Mouse (Mus musculus) thymus, postnatal 10 days (tissue): Measurements from ENCODE around the gene Gm37240.

Experiments
- DNase-seq, 2 experiments: peaks; one replicate each; pipeline ENCODE4 v3.0.0; 2021; ENCODE audit warnings: low spot score in 2 of 2

Gm37240 gene

DNA sequence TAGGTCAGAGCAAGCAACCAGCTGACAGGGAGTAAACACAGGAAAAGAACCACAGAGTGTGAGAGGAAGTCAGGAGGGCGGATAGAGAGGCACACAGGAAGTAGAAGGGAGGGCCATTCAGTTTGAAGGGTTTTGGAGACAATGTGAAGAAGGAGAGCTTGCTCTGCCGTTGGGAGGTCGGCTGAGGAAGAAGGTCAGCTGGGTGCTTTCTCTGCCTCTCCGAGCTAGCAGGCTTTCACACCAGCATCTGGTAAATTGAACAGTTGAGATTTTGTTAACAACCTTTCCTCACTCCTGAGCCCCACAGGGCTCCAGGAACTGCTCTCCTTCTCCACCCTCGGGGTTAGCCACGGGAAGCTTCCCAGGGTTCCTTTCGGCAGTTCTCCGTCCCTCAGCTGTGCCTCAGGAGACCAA is 692.2 kb downstream of the Gm37240 start:
- peak; percentile 52 to 59 for DNase-seq

DNA sequence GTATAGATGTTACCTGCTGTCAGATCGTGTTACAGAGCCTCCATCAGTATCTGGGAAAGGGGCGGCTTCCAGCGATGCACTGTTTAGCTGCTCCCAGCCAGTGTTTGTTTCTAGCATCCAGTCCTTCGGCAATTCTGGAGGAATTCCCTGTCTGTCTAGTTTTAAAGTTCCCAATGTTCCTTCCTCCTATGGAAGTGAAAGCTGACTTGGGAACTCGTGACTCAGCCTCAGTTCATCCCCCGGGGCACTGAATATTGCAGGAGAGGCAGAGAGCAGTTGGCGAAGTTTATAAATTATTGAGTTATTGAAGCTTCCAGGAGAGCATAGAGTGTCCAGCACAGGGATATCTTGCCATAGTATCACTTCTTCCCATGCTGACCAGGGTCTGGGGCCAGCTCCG is 697.5 kb downstream of the Gm37240 start:
- DNase-seq = no peak

DNA sequence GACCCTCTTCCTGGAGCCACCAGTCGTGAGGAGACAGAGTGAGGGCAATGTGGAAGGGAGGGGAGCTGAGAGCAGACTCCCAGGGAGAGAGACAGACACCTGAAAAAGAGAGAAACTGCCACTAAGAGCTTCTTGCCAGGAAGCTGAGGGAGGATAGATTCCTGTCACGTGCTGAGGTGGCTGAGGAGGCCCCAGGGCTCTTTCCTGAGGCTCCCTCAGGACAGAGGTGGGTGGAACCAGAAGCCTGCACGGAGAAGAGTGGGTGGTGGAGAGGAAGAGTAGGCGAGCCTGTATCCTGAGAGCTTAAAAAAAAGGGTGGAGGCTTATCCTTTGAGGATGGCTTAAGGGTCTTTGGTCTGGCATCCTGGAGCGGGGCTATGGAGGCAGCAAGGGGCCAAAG is 699.0 kb downstream of the Gm37240 start:
- DNase-seq = no peak

DNA sequence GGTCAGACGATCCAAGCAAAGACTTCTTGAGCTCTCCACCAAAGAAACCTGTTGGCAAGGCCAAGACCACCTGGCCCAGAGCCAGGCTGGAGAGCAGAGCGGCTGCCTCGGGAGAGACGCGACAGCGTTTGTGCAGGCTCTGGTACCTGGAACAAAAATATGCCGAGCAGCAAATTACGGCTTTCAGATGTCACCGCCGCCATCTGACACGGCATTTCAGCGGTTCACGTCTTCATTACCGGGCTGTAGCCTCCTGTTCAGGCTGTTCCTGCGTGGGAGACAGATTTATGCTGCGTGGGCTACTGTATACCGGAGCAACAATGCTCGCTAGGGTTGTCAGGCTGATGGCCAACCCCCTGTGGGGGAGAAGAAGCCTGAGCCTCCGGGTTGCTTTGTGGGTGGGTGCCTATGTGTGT is 700.6 kb downstream of the Gm37240 start:
- DNase-seq = no peak

DNA sequence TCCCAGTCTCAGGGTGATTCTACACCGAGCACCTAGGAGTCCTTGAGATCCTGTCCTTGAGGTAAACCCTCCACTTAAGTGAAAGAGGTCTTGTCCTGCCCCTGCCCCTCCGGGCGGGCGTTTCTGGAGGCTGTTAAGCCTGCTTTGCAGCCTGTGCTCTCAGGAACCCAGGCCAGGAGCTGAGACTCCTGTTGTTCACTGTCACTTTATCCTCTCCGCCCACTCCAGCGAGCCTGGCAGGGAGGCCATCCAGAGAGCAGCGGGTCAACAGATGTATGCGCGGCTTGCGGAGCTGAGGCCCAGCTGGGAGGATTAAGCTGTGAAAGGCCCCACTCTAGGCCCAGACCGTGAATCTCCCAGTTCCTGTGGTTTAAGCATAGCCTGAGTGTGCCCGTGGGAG is 701.5 kb downstream of the Gm37240 start:
- DNase-seq = no peak

DNA sequence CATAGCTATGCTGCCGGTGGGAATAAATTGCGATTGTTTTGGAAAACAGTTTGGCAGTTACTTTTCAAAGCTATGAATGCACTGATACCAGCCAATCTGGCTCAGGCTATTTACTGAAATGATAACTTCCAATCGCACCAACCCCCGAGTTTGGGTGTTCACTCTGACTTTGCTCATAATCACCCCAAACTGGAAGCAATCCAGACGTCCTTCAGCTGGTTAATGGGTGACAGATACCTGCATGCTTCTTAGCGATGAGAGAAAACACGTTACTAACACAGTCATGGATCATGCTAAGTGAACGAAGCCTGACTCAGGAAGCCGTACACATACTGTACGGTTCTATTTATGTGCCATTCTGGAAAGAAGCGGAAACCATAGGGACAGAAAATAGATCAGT is 702.4 kb downstream of the Gm37240 start:
- DNase-seq = no peak

DNA sequence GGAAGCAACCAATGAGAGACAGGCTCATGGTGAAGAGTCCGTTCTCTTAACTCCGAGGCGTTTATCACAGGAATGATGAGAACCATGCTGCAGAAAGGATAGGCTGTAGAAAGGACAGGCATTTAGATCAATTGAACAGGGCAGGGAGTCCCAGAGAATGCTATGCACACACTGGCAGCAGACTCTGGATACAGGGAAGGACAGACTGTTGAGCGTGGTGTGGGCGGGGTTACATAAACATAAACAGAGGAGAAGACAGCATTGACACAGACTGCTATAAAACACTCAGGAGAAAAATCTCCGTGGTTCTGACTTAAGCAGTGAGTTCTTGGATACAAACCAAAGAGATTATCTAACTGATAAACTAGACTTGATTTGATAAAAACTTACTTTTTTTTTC is 703.2 kb downstream of the Gm37240 start:
- DNase-seq = no peak

DNA sequence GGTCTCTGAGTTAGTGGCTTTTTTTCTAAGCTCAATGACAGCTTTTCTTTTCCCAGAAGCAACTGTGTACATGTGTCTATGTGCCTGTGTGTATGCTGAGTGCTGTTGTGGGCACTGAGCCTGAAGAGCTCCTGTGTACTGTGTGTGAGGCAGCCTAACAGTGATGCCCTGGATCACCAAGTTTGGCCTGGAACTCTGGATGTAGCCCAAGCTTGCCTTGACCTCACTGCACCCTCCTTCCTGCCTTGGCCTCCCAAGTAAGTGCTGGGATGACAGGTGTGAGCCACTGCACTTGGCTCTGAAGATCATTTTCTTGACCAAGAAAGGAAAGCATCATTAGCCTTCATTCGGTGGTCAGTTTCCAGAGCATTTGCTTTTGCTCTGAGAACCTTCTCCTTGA is 710.6 kb downstream of the Gm37240 start:
- DNase-seq = no peak

DNA sequence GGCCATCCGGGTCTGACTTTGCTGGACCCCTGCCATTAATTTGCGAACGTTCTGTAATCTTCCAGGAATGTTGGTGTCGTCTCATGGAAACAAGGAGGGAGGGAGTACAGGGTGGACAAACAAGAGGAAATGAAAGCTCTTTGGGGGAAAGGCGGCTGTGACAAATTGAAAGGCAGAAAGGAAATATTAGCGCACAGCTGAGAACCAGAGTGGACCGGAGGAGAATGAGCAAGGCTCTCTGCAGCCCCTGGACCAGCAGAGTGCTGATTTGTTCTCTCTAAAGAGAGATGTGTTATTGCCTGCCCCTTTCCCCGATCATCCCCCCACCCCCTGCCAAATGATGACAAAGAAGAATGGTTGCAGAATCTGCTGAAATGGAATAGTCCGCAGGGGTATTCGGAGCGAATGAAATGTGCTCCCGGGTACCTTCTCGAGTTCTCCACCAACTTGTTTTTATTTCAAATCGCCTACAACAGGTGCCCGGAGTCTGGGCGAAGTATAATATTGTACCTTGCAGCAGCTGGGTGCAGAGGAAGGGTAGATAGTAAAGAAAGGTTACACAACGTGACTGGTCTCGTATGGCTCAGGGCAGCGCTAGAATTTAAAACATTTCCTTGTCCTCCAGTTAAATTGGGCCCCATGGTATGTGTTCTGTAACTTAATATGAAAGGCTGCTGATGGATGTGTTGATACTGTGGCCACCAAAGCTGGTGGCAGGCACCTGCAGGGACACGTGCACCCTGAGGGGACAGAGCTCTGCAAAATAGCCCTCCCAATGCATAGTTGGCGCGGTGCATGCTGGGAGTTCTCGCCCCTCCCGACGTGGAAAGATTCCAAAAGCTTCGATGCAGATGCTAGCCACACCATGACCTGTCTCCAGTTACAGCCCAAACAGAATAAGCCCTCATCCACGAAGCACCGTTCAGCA is 712.5 kb downstream of the Gm37240 start:
- no peak for DNase-seq

DNA sequence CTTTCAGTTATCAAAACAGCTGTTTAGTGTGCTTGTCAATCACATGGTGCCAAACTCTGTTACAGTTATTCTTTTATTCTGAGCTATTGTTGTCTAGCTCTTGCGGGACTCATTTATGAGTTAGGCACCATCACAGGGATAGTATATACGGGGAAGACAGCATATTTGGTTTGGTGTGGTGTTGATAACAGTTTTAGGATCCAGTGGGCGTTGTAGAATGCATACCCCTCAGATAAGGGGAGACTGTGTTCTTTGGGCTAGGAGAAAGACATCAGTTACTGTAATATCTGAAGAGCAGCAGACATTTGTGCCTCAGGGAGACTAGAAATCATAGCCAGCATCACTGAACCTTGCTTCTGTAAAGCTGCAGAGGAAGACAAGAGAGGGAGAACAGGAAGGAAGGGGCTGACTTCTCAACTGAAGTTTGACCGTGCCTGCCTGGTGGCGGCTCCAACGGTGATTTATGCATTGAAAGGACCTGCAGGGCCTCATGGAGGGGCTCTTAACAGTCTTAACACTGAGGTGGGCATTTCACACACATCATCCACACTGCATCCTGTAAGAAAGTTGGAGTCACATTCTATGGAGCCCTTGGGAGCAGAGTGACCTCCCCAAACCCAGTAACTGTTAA is 713.8 kb downstream of the Gm37240 start:
- DNase-seq = no peak

DNA sequence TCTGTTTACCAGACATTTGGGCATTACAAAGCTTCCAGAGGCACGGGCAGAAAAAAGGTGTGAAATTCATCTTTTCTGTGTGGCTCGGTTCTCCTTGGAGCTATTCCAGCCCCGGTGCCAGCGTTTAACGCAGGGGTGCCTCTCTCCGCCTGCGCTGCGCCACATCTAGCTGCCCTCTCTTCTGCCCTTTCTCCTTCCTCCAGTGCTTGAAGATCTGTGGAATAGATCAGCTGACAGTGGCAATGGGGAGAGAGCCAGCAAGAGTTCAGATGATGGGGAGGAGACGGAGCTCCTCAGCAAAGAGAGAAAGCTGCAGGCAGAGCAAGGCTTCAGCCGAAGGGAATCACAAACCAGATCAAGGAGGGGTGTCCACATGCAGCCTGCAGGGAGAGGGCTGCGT is 714.8 kb downstream of the Gm37240 start:
- DNase-seq = no peak

DNA sequence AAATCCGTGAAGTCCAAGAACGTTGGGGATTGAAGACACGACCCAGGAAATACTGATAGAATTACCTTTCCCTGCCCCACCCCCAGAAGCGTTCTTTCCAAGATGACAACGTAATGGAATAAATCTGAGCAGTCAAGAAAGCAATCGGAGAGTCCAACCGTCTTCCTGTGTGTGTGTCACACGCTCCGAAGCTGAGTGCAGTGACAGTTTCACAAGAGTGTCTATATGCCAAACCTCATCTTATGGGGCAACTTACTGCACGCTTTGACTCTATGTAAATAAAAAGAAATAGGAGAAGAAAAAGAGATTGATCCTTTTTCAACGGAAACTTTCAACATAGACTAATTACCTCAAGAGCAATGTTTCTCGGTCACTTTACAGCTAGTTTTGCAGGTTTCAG is 715.2 kb downstream of the Gm37240 start:
- no peak for DNase-seq

DNA sequence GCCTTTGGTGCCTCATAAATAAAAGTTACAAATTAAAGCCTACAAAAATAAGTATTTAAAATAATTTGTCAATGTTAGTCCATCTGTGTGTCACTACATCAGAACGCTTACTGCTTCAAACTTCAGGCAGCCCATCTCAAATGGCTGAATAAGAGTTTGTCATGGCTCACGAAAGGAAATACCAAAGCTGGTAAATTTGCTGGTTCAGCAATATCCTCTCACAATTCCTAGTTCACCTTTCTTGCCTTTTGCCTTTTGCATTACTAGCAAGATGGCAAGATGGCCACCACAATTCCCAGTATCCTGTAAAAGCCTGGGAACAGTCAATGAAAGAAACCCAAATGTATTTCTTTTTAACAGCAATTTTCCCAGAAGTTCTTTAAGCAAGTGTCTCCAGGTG is 718.5 kb downstream of the Gm37240 start:
- no peak for DNase-seq

DNA sequence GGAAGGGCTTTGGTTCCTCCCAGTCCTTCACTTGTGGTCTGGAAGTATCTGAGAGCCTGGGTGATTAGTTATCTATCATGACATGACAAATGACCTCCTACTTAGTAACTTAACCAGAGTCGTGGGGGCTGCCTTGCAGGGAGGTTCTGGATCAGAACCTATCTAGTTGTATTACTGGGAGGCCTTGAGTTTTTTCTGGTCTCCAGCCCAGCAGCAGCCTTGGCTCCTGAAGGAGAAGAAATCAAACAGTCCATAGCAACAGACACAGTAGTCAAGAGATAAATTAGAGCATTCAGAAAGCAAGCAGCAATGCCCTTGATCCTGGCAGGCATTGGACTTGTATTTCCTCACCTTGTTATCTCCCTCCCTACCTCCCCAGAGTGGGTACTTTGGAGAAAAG is 722.4 kb downstream of the Gm37240 start:
- no peak for DNase-seq

DNA sequence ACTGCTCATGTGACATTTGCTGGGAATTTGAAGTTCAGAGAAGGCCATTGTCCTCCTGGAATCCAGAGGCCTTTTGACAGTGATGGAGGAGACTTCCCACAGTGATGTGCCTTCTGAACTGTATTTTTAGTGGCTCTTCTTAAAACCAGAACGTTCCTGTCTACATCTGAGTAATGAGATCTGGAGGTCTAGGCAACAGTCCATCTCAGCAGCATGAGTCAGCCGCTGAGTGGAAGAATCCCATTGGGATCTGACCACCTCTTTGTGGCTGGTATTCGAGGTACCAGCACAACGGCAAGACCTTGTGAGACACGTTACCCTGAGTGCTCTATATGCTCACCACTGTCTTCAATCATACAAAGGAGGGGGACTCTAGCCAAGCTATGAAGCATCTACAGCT is 723.9 kb downstream of the Gm37240 start:
- no peak for DNase-seq

DNA sequence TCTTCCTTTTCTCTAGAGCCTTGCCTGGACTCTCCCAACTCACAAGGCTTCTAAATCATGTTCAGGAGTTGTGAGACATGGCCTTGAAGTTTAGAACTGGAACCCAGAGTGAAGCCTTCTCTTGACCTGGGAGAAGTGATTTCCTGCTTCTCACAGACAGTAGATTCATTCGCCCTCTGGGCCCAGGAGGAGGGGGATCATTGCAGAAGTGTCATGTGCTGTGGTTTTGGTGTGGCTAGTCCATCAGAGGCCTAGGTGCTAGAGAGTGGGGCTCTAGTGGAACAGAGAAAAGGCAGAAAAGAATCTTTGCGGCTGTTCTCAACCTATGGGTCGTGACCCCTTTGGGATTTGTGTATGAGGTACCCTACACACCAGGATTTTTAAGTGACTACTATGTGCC is 724.9 kb downstream of the Gm37240 start:
- no peak for DNase-seq

DNA sequence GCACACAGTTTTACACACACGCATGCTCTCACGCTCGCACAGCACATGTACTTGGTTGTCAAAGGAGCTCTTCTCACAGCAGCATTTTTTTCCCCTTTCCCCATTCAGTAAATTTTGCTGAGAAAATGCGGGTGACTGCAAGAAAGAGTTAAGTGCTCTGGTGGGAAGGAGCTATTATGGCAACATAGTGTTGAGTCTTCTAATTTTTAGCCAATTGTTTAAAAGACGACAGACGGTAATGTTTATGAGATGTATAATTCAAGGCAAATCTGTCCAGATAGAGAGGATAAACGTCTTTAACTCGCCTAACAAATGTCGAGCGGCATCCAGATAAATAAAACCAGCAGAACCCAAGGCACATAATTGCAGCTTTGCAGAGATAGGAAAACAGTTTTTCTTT is 726.5 kb downstream of the Gm37240 start:
- DNase-seq = no peak

DNA sequence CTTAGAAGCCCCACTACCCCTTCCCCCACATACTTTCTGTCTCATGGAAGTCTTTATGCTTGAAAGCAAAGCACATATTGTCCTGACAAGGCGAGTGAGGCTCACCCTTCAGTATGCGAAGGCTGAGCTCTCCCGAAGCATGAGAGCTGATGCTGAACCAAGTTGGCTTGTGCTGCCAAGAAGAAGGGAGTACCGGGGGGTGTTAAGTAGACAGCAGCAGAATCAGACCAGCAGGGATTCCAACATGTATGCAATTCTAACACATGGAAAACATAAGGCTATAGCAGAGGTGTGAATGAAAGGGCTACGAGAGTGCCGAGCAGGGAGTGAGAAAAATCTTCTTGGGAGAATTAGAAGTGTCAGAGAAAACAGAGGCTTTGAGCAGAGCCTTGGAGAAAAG is 727.7 kb downstream of the Gm37240 start:
- no peak for DNase-seq

DNA sequence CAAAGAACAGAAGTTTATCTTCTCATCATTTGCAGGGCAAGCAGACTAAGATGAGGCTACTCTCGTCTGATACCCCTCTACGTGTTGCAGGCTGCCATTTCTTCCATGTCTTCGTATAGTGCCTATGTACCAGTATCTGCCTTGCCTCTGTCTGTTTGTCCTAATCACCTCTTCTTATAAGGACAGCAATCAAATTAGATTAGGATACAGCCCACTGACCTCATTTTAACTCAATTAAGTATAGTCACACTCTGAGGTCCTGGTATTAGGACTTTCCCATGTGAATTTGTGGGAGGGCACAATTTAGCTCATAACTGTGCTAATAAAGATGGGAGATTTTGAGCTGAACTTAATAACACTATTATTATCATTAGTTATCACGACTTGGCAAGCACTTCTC is 738.5 kb downstream of the Gm37240 start:
- DNase-seq = no peak

DNA sequence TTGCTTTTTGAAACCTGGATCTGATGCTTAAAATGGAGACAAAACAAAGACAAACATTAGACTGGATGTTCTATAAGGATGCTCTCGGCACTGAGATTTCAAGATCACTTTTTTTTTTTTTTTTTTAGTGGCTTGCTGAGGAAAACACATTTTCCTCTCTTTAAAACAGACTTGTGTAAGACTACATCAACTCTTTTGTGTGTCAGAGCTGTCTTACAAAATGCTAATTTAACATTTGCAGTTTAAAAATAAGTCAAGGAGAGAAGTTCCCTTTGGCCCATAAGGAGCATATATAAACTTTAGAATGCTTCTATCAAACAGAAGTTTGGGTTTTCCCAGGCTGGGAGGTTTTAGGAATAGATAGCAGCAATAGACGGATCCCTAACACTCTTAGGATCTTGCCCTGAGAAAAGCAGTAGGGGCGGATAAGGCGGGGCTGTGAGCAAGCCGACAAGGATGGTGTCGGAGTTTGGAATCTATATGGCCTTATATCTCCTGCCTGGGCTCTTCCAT is 739.2 kb downstream of the Gm37240 start:
- no peak for DNase-seq

DNA sequence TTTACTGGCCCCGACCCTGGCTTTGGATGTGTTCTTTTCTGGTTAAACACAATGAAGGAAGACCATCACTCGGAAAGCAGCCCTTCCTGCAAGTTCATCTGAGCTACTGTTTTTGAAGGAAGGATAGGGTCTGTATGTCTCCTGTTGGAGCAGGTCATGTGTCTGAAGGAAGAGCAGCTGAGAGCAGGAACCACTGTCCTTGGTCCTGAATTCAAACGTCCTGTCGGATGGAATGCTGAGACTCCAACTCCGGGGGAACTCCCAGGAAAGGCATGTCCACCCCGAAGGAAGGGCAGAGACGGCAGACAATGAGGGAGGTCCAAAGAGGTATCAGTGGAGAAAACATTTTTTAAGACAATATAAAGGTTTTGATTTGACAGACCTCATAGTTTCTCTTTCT is 741.8 kb downstream of the Gm37240 start:
- no peak for DNase-seq

DNA sequence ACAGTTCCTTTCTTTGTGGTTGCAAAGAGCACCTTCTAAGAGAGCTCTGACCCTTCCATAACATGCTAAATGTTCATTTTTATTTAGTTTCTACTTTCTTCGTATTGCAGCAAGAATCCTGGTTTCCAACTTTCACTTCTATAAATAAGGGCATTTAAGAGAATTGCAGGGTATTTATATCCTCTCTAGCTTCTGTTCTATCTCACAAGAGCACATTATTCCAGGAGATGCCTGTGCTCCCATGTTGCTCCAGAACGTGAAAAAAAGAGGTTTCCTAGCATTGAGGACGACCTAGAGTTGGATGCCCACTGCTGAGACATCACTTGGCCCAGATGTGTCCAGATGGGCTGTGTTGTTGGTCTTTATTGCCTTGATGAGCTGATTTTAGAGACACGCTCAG is 742.2 kb downstream of the Gm37240 start:
- no peak for DNase-seq

DNA sequence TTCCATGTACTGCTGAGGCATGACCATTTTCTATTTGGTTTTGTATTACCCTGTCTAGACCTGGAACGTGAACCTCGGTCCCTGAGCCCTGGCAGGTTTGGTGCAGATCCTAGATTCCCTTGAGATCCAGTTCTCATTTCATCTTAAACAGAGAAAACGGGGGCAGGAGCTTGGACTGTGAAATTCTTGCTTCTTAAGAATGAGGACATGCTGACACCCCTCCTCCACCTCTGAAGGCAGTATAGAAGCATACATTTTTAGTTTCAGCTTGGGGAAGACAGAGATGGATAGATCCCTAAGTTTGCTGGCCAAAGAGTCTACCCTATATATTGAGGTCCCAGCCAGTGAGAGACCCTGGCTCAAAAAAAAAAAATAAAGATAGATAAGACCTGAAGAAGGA is 742.9 kb downstream of the Gm37240 start:
- no peak for DNase-seq
